Mouse (Mus musculus): ENCODE measurements around the gene Zfp971. TPM values are rescaled to one million over a fixed set of nuclear protein-coding genes. Genes with fewer than 3 reads are reported as not detected.
"Not testable (repeated sequence)": the region's sequence is repeated elsewhere in the genome, so short reads cannot be mapped to it uniquely, and the experiment has no call there.

Zfp971 gene
- total RNA-seq (2022): 10 to 100 TPM; 26.3 to 37.8 (median 30.9) TPM

GRCm38 (mm10) chr2:178023011-178023611 lies at the start of gene Zfp971:
Zfp971 (plus strand) TSS chr2:178023284.
- peak; percentile 53 for DNase-seq

GRCm38 (mm10) chr2:177974814-177975213 lies 48.3 kb upstream of the Zfp971 start:
- DNase-seq: not testable (repeated sequence)

GRCm38 (mm10) chr2:178019486-178019885 lies 3.6 kb upstream of the Zfp971 start:
- DNase-seq: not testable (repeated sequence)

GRCm38 (mm10) chr2:178020773-178021172 lies 2.3 kb upstream of the Zfp971 start:
- DNase-seq: not testable (repeated sequence)

DNA sequence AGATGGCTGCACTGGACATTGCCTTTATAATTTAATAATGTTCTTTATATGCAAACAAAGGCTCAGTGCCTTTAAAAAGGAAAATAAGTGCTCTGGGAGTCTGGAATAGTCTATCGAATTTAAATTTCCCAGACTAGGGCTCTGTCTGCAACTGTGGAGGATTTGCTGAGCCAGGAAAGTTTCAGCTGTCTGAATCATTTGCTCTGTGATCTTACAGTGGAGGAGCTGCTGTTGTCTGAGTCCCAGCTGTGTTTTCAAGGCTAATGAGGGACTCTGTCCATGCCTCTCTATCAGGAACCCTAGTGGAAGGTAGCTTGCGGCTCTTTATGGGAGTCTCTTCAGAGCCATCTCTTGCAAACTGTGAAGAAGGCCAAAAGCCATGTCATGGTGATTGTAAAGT lies 777 bp downstream of the Zfp971 start:
- DNase-seq: peak; percentile 30

- not testable (repeated sequence) for DNase-seq
Measured at GRCm38 (mm10) chr2:178027601-178028000, 4.5 kb downstream of the Zfp971 start.

- peak; percentile 30 for DNase-seq
Measured at GRCm38 (mm10) chr2:178058195-178058594, 35.1 kb downstream of the Zfp971 start.

DNA sequence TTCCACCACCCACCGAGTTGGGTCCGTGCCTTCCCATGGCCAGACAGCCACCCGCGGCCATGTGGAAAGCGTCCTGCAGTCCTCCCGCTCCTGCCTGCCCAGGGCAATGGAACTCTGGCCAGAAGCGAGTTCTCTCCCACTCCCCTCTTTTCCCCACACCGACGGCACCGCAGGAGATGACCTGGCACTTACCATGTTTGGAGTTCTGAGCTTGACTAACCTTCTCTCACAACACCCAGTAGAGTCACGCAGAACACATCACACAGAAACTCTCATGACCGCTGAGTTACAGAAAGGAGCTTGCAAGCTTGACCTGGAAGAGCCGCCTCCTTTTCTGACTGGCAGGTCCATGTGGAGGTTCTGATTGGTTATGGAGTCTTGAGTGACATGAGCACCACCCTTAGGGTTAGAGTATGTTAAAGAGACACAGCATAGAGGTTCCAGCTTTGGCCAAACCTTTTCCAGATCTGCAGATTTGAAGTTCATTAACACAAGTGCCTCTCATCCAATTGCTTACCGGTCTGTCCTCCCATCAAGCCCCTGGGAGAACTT lies 55.2 kb downstream of the Zfp971 start, which contains the start of gene Zfp931:
Gene Zfp931, minus strand, starts transcription at position 311 of the 552 bp plus-strand sequence.
- peak; percentile 37 for DNase-seq

Other genes starting within 250 kb of the Zfp971 start
- 100 to 1,000 TPM; 120 to 247 (median 180) TPM for gene Gm14325, start 182.9 kb upstream of the Zfp971 start, total RNA-seq (2022)
- gene Gm14327, start 126.2 kb upstream of the Zfp971 start, total RNA-seq (2022): 10 to 100 TPM in 2 of 4 experiments, 1 to 10 TPM in 2; 7.3 to 15.4 (median 11.7) TPM
- 1 to 10 TPM; 1.6 to 2.3 (median 1.9) TPM for gene Zfp972, start 97.7 kb upstream of the Zfp971 start, total RNA-seq (2022)
- 10 to 100 TPM; 31.9 to 43.2 (median 36.3) TPM for gene Gm14326, start 66.0 kb upstream of the Zfp971 start, total RNA-seq (2022)
- 10 to 100 TPM; 22.9 to 31.6 (median 26.3) TPM for gene Zfp931, start 55.2 kb downstream of the Zfp971 start, total RNA-seq (2022)
- 1 to 10 TPM; 1.7 to 6.1 (median 3.5) TPM for gene Phactr3, start 95.7 kb downstream of the Zfp971 start, total RNA-seq (2022)